Mouse (Mus musculus): Measurements from ENCODE around the gene Sppl2a. TPM values are rescaled to one million over a fixed set of nuclear protein-coding genes. Genes with fewer than 3 reads are reported as not detected.
A peak's percentile ranks its signal among the peaks of the same experiment; 100 is the strongest.
"Not testable (repeated sequence)": the region's sequence is repeated elsewhere in the genome, so short reads cannot be mapped to it uniquely, and the experiment has no call there.

Gene Sppl2a
- polyA plus RNA-seq (2015; fragmentation: Nextera tagmentation; extraction: Ambion mirVana) = 48.9 and 58.0 TPM in 2 replicates

- Histone ChIP-seq H3K4me2 (ENCODE audit: low read depth, low read length) (peak within 1 kb of the TSS; percentile 62), H3K9ac (ENCODE audit: low read length) (peak within 1 kb of the TSS; percentile 91), H3K36me3 (ENCODE audit: control insufficient read depth, insufficient read depth, low read length) (no peaks in the 10 kb centered on the region), H3K4me1 (ENCODE audit: control insufficient read depth, insufficient read depth, low read length) (peaks cover 7% of the 10 kb centered on the region), H3K27ac (ENCODE audit: low read length) (peak within 1 kb of the TSS; percentile 99), H3K4me3 (replicated peaks; ENCODE audit: low read length) (peak within 1 kb of the TSS; percentile 76), H3K27me3 (ENCODE audit: control insufficient read depth, insufficient read depth, low read length) (no peaks in the 10 kb centered on the region), H3K9me3 (replicated peaks; ENCODE audit: control insufficient read depth, low read length) (no peaks in the 10 kb centered on the region)
- peak; percentile 100 for ATAC-seq (ENCODE audit: insufficient read depth, low FRiP score)
- WGBS = under 1% methylated on average over 32 of the region's 35 CpGs
These were observed at the start of gene Sppl2a for GRCm38 (mm10) chr2:126932897-126933641. Gene Sppl2a, minus strand, starts transcription at chr2:126933235.

GRCm38 (mm10) chr2:126977428-126977827, 44.4 kb upstream of the Sppl2a start:
- H3K27me3 ChIP-seq (ENCODE audit: control insufficient read depth, insufficient read depth, low read length) = no peaks in the 10 kb centered on the region
- no peak overlapping the region for H3K9ac ChIP-seq (ENCODE audit: low read length)
- no peaks in the 10 kb centered on the region for H3K9me3 ChIP-seq (replicated peaks; ENCODE audit: control insufficient read depth, low read length)
- ATAC-seq (ENCODE audit: insufficient read depth, low FRiP score) = no peak
- 54% methylated on average over 6 of the region's 6 CpGs for WGBS
- H3K27ac ChIP-seq (ENCODE audit: low read length) = no peak overlapping the region
- H3K36me3 ChIP-seq (ENCODE audit: control insufficient read depth, insufficient read depth, low read length) = no peaks in the 10 kb centered on the region
- no peaks in the 10 kb centered on the region for H3K4me1 ChIP-seq (ENCODE audit: control insufficient read depth, insufficient read depth, low read length)
- H3K4me3 ChIP-seq (replicated peaks; ENCODE audit: low read length) = no peak overlapping the region
- no peak overlapping the region for H3K4me2 ChIP-seq (ENCODE audit: low read depth, low read length)

- Histone ChIP-seq H3K4me3 (replicated peaks; ENCODE audit: low read length) (no peak overlapping the region), H3K4me1 (ENCODE audit: control insufficient read depth, insufficient read depth, low read length) (no peaks in the 10 kb centered on the region), H3K27me3 (ENCODE audit: control insufficient read depth, insufficient read depth, low read length) (no peaks in the 10 kb centered on the region), H3K4me2 (ENCODE audit: low read depth, low read length) (no peak overlapping the region), H3K36me3 (ENCODE audit: control insufficient read depth, insufficient read depth, low read length) (no peaks in the 10 kb centered on the region), H3K9me3 (replicated peaks; ENCODE audit: control insufficient read depth, low read length) (no peaks in the 10 kb centered on the region), H3K27ac (ENCODE audit: low read length) (no peak overlapping the region), H3K9ac (ENCODE audit: low read length) (no peak overlapping the region)
- ATAC-seq (ENCODE audit: insufficient read depth, low FRiP score) = no peak
- WGBS = 59% methylated on average over 2 of the region's 2 CpGs
These were observed 28.7 kb upstream of the Sppl2a start for GRCm38 (mm10) chr2:126961696-126962095.

GRCm38 (mm10) chr2:126955671-126956070, 22.6 kb upstream of the Sppl2a start:
- H3K27ac ChIP-seq (ENCODE audit: low read length) = no peak overlapping the region
- ATAC-seq (ENCODE audit: insufficient read depth, low FRiP score) = no peak
- H3K4me2 ChIP-seq (ENCODE audit: low read depth, low read length) = no peak overlapping the region
- 62% methylated on average over 7 of the region's 7 CpGs for WGBS
- no peaks in the 10 kb centered on the region for H3K27me3 ChIP-seq (ENCODE audit: control insufficient read depth, insufficient read depth, low read length)
- no peaks in the 10 kb centered on the region for H3K36me3 ChIP-seq (ENCODE audit: control insufficient read depth, insufficient read depth, low read length)
- no peaks in the 10 kb centered on the region for H3K4me1 ChIP-seq (ENCODE audit: control insufficient read depth, insufficient read depth, low read length)
- no peak overlapping the region for H3K9ac ChIP-seq (ENCODE audit: low read length)
- H3K9me3 ChIP-seq (replicated peaks; ENCODE audit: control insufficient read depth, low read length) = no peaks in the 10 kb centered on the region
- H3K4me3 ChIP-seq (replicated peaks; ENCODE audit: low read length) = no peak overlapping the region

DNA sequence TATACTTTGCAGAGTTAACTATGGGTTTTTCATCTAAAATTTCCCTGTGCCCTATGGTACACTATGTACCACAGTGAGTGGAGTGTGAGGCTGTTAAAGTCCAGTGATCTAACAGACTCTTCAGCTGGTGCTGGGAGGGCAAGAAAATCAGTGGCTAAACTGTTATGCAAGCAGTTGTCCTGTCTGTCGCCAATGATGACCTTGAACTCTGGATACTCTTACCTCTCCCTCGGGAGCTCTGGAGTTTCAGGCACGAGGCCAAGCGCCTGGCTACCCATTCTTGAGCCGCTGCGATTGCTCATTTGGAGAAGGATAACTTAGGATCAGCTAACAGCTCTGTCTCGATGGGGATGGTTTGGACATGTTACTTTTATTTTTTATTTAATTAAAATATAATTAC, 18.1 kb upstream of the Sppl2a start:
- WGBS = 67% methylated on average over 7 of the region's 7 CpGs
- no peak for ATAC-seq (ENCODE audit: insufficient read depth, low FRiP score)
- H3K36me3 ChIP-seq (ENCODE audit: control insufficient read depth, insufficient read depth, low read length) = no peaks in the 10 kb centered on the region

GRCm38 (mm10) chr2:126950453-126950852, 17.4 kb upstream of the Sppl2a start:
- no peaks in the 10 kb centered on the region for H3K4me1 ChIP-seq (ENCODE audit: control insufficient read depth, insufficient read depth, low read length)
- H3K36me3 ChIP-seq (ENCODE audit: control insufficient read depth, insufficient read depth, low read length) = no peaks in the 10 kb centered on the region
- H3K4me2 ChIP-seq (ENCODE audit: low read depth, low read length) = no peak overlapping the region
- H3K9ac ChIP-seq (ENCODE audit: low read length) = no peak overlapping the region
- no peak for ATAC-seq (ENCODE audit: insufficient read depth, low FRiP score)
- H3K4me3 ChIP-seq (replicated peaks; ENCODE audit: low read length) = no peak overlapping the region
- 75% methylated on average over 5 of the region's 5 CpGs for WGBS
- no peaks in the 10 kb centered on the region for H3K9me3 ChIP-seq (replicated peaks; ENCODE audit: control insufficient read depth, low read length)
- H3K27ac ChIP-seq (ENCODE audit: low read length) = no peak overlapping the region
- H3K27me3 ChIP-seq (ENCODE audit: control insufficient read depth, insufficient read depth, low read length) = no peaks in the 10 kb centered on the region

More for the DNA sequence above, 18.1 kb upstream of the Sppl2a start:
- H3K9ac ChIP-seq (ENCODE audit: low read length) = no peak overlapping the region
- H3K27ac ChIP-seq (ENCODE audit: low read length) = no peak overlapping the region
- no peaks in the 10 kb centered on the region for H3K27me3 ChIP-seq (ENCODE audit: control insufficient read depth, insufficient read depth, low read length)
- no peaks in the 10 kb centered on the region for H3K4me1 ChIP-seq (ENCODE audit: control insufficient read depth, insufficient read depth, low read length)
- no peaks in the 10 kb centered on the region for H3K9me3 ChIP-seq (replicated peaks; ENCODE audit: control insufficient read depth, low read length)
- H3K4me2 ChIP-seq (ENCODE audit: low read depth, low read length) = no peak overlapping the region
- H3K4me3 ChIP-seq (replicated peaks; ENCODE audit: low read length) = no peak overlapping the region

- no peak overlapping the region for H3K9ac ChIP-seq (ENCODE audit: low read length)
- no peaks in the 10 kb centered on the region for H3K9me3 ChIP-seq (replicated peaks; ENCODE audit: control insufficient read depth, low read length)
- H3K4me1 ChIP-seq (ENCODE audit: control insufficient read depth, insufficient read depth, low read length) = no peaks in the 10 kb centered on the region
- no peaks in the 10 kb centered on the region for H3K27me3 ChIP-seq (ENCODE audit: control insufficient read depth, insufficient read depth, low read length)
- H3K27ac ChIP-seq (ENCODE audit: low read length) = no peak overlapping the region
- no peaks in the 10 kb centered on the region for H3K36me3 ChIP-seq (ENCODE audit: control insufficient read depth, insufficient read depth, low read length)
- no peak for ATAC-seq (ENCODE audit: insufficient read depth, low FRiP score)
- 42% methylated on average over 3 of the region's 3 CpGs for WGBS
- H3K4me2 ChIP-seq (ENCODE audit: low read depth, low read length) = no peak overlapping the region
- no peak overlapping the region for H3K4me3 ChIP-seq (replicated peaks; ENCODE audit: low read length)
These were observed 16.8 kb upstream of the Sppl2a start for GRCm38 (mm10) chr2:126949856-126950255.

DNA sequence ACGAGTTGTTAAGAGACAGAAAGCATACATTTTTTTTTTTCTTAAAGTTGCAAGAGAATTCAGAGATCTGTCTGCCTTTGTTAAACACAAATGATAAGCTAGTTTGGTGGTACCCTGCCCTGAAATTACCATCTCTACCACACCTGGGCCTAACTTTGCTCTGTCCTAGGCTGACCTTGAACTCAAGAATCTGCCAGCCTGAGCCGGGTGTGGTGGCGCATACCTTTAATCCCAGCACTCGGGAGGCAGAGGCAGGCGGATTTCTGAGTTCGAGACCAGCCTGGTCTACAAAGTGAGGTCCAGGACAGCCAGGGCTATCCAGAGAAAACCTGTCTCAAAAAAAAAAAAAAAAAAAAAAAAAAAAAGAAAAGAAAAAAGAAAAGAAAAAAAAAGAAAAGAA, 16.3 kb upstream of the Sppl2a start:
- H3K4me2 ChIP-seq (ENCODE audit: low read depth, low read length); H3K36me3 ChIP-seq (ENCODE audit: control insufficient read depth, insufficient read depth, low read length); H3K27ac ChIP-seq (ENCODE audit: low read length); H3K27me3 ChIP-seq (ENCODE audit: control insufficient read depth, insufficient read depth, low read length); ATAC-seq (ENCODE audit: insufficient read depth, low FRiP score); H3K9me3 ChIP-seq (replicated peaks; ENCODE audit: control insufficient read depth, low read length); H3K9ac ChIP-seq (ENCODE audit: low read length); H3K4me3 ChIP-seq (replicated peaks; ENCODE audit: low read length); H3K4me1 ChIP-seq (ENCODE audit: control insufficient read depth, insufficient read depth, low read length): not testable (repeated sequence)
- 73% methylated on average over 6 of the region's 6 CpGs for WGBS

GRCm38 (mm10) chr2:126948231-126948630, 15.2 kb upstream of the Sppl2a start:
- no peak for ATAC-seq (ENCODE audit: insufficient read depth, low FRiP score)
- Histone ChIP-seq H3K4me3 (replicated peaks; ENCODE audit: low read length) (no peak overlapping the region), H3K9me3 (replicated peaks; ENCODE audit: control insufficient read depth, low read length) (no peaks in the 10 kb centered on the region)

More at GRCm38 (mm10) chr2:126948231-126948630, 15.2 kb upstream of the Sppl2a start:
- Histone ChIP-seq H3K4me2 (ENCODE audit: low read depth, low read length) (no peak overlapping the region), H3K27ac (ENCODE audit: low read length) (no peak overlapping the region), H3K36me3 (ENCODE audit: control insufficient read depth, insufficient read depth, low read length) (no peaks in the 10 kb centered on the region), H3K4me1 (ENCODE audit: control insufficient read depth, insufficient read depth, low read length) (no peaks in the 10 kb centered on the region), H3K9ac (ENCODE audit: low read length) (no peak overlapping the region), H3K27me3 (ENCODE audit: control insufficient read depth, insufficient read depth, low read length) (no peaks in the 10 kb centered on the region)
- 66% methylated on average over 3 of the region's 3 CpGs for WGBS

Data from stomach, embryonic 16.5 days (tissue).